Mouse (Mus musculus) MEL (cell line): ENCODE measurements around the gene Daam2. TPM values are rescaled to one million over a fixed set of nuclear protein-coding genes. Genes with fewer than 3 reads are reported as not detected.

Source experiments
- DNase-seq: peaks from one replicate; pipeline ENCODE4 v3.0.0; 2011; ENCODE audit warnings: low read depth, low spot score
- H3K27ac ChIP-seq: 2 replicates; pipeline ENCODE4 v1.5.1; 2012; ENCODE audit warnings: low read depth, mild to moderate bottlenecking, control low read depth, low read length, moderate library complexity; ENCODE audit not compliant: control insufficient read depth
- H3K27me3 ChIP-seq, 2 experiments: fragments of 150-350 bp in 1 of 2; sonication (generic) in 1 of 2; 2 replicates each; pipeline ENCODE4 v1.6.1; 2012; ENCODE audit warnings: low read length in 2 of 2, mild to moderate bottlenecking in 2 of 2, improper control_type of control experiment in 1 of 2, moderate library complexity in 1 of 2; ENCODE audit not compliant: insufficient read depth in 2 of 2, control insufficient read depth in 1 of 2
- H3K36me3 ChIP-seq, 2 experiments: 2 replicates each; pipeline ENCODE4 v1.6.1; 2012 to 2014; ENCODE audit warnings: low read length in 2 of 2, improper control_type of control experiment in 1 of 2, inconsistent platforms in 1 of 2, mild to moderate bottlenecking in 1 of 2; ENCODE audit not compliant: insufficient read depth in 2 of 2, control insufficient read depth in 1 of 2
- H3K4me1 ChIP-seq, 2 experiments: fragments of 150-350 bp in 1 of 2; sonication (generic) in 1 of 2; 2 replicates each; pipeline ENCODE4 v1.6.1; 2012; ENCODE audit warnings: low read length in 2 of 2, improper control_type of control experiment in 1 of 2, mild to moderate bottlenecking in 1 of 2; ENCODE audit not compliant: insufficient read depth in 2 of 2, control insufficient read depth in 1 of 2
- H3K4me3 ChIP-seq, 2 experiments: fragments of 150-350 bp in 1 of 2; sonication (generic) in 1 of 2; 2 replicates each; pipeline ENCODE4 v1.5.1; 2012; ENCODE audit warnings: low read depth in 2 of 2, low read length in 2 of 2, mild to moderate bottlenecking in 2 of 2, moderate library complexity in 2 of 2, control low read depth in 1 of 2, improper control_type of control experiment in 1 of 2; ENCODE audit not compliant: control insufficient read depth in 1 of 2, insufficient read depth in 1 of 2
- H3K79me2 ChIP-seq: 2 replicates; pipeline ENCODE4 v1.6.1; 2012; ENCODE audit warnings: mild to moderate bottlenecking, low read length, moderate library complexity; ENCODE audit not compliant: control insufficient read depth, poor library complexity, insufficient read depth
- H3K9ac ChIP-seq: 2 replicates; pipeline ENCODE4 v1.6.1; 2012; ENCODE audit warnings: low read depth, mild to moderate bottlenecking, control low read depth, low read length, moderate library complexity; ENCODE audit not compliant: control insufficient read depth, poor library complexity, severe bottlenecking
- H3K9me3 ChIP-seq: fragments of 150-350 bp; sonication (generic); replicated peaks from 2 replicates; pipeline ENCODE4 v1.6.1; 2012; ENCODE audit warnings: mild to moderate bottlenecking, low read length, improper control_type of control experiment, moderate library complexity; ENCODE audit not compliant: insufficient read depth
- CHD1 ChIP-seq: IDR thresholded peaks from 2 replicates; pipeline ENCODE4 v1.6.1; 2012; ENCODE audit warnings: low read depth, mild to moderate bottlenecking, inconsistent platforms, low read length, improper control_type of control experiment
- CHD2 ChIP-seq: IDR thresholded peaks from 2 replicates; pipeline ENCODE4 v1.6.1; 2011; ENCODE audit warnings: low read length, improper control_type of control experiment
- CTCF ChIP-seq, 3 experiments: IDR thresholded peaks in 2 of 3; conservative IDR thresholded peaks in 1 of 3; 2 replicates each; pipeline ENCODE4 v1.5.1; 2011 to 2012; ENCODE audit warnings: low read length in 3 of 3, low read depth in 2 of 3, mild to moderate bottlenecking in 2 of 3, improper control_type of control experiment in 1 of 3, inconsistent platforms in 1 of 3, mixed read lengths in 1 of 3, moderate library complexity in 1 of 3; ENCODE audit not compliant: control insufficient read depth in 1 of 3, insufficient read depth in 1 of 3, poor library complexity in 1 of 3, severe bottlenecking in 1 of 3
- E2F4 ChIP-seq: IDR thresholded peaks from 2 replicates; pipeline ENCODE4 v1.6.1; 2011; ENCODE audit warnings: low read depth, low read length, improper control_type of control experiment, borderline replicate concordance
- ELF1 ChIP-seq: IDR thresholded peaks from 2 replicates; pipeline ENCODE4 v1.6.1; 2014; ENCODE audit warnings: low read depth, mild to moderate bottlenecking, inconsistent platforms, low read length, improper control_type of control experiment, moderate library complexity
- EP300 ChIP-seq, 2 experiments: IDR thresholded peaks; 2 replicates each; pipeline ENCODE4 v1.6.1; 2011; ENCODE audit warnings: improper control_type of control experiment in 2 of 2, low read length in 2 of 2, low read depth in 1 of 2, mild to moderate bottlenecking in 1 of 2
- GABPA ChIP-seq: IDR thresholded peaks from 2 replicates; pipeline ENCODE4 v1.6.1; 2012; ENCODE audit warnings: low read depth, mild to moderate bottlenecking, inconsistent platforms, low read length, improper control_type of control experiment, moderate library complexity
- GATA1 ChIP-seq: IDR thresholded peaks from 2 replicates; pipeline ENCODE4 v1.6.1; 2011; ENCODE audit warnings: low read depth, low read length, improper control_type of control experiment
- JUND ChIP-seq: IDR thresholded peaks from 2 replicates; pipeline ENCODE4 v1.6.1; 2011; ENCODE audit warnings: low read depth, mild to moderate bottlenecking, improper control_type of control experiment, low read length
- KAT2A ChIP-seq: conservative IDR thresholded peaks from 2 replicates; pipeline ENCODE4 v1.6.1; 2012; ENCODE audit warnings: low read depth, low read length, improper control_type of control experiment, inconsistent platforms
- MAFK ChIP-seq: IDR thresholded peaks from 2 replicates; pipeline ENCODE4 v1.6.1; 2011; ENCODE audit warnings: low read depth, mild to moderate bottlenecking, low read length, improper control_type of control experiment, borderline replicate concordance
- MAX ChIP-seq: IDR thresholded peaks from 2 replicates; pipeline ENCODE4 v1.6.1; 2011; ENCODE audit warnings: low read length, improper control_type of control experiment
- MEF2A ChIP-seq: IDR thresholded peaks from 2 replicates; pipeline ENCODE4 v1.6.1; 2014; ENCODE audit warnings: low read depth, mild to moderate bottlenecking, inconsistent platforms, low read length, improper control_type of control experiment; ENCODE audit not compliant: poor library complexity, insufficient replicate concordance, severe bottlenecking; ENCODE audit errors: extremely low read depth
- MXI1 ChIP-seq: IDR thresholded peaks from 2 replicates; pipeline ENCODE4 v1.6.1; 2011; ENCODE audit warnings: mild to moderate bottlenecking, low read depth, low read length, improper control_type of control experiment
- MYB ChIP-seq: IDR thresholded peaks from 2 replicates; pipeline ENCODE4 v1.6.1; 2011; ENCODE audit warnings: mild to moderate bottlenecking, low read depth, low read length, improper control_type of control experiment
- NRF1 ChIP-seq: IDR thresholded peaks from 2 replicates; pipeline ENCODE4 v1.6.1; 2014; ENCODE audit warnings: low read depth, mild to moderate bottlenecking, inconsistent platforms, low read length, improper control_type of control experiment, moderate library complexity; ENCODE audit not compliant: poor library complexity, insufficient read depth, severe bottlenecking
- POLR2AphosphoS2 ChIP-seq: IDR thresholded peaks from 2 replicates; pipeline ENCODE4 v1.6.1; 2011; ENCODE audit warnings: low read length, improper control_type of control experiment
- RAD21 ChIP-seq: IDR thresholded peaks from 2 replicates; pipeline ENCODE4 v1.6.1; 2011; ENCODE audit warnings: mild to moderate bottlenecking, low read depth, low read length, improper control_type of control experiment
- SIN3A ChIP-seq: IDR thresholded peaks from 2 replicates; pipeline ENCODE4 v1.6.1; 2012; ENCODE audit warnings: low read length, improper control_type of control experiment, inconsistent platforms
- SMC3 ChIP-seq: IDR thresholded peaks from 2 replicates; pipeline ENCODE4 v1.6.1; 2011; ENCODE audit warnings: low read depth, low read length, improper control_type of control experiment
- TAL1 ChIP-seq: IDR thresholded peaks from 2 replicates; pipeline ENCODE4 v1.6.1; 2012; ENCODE audit warnings: mild to moderate bottlenecking, inconsistent platforms, low read length, moderate library complexity, mixed read lengths
- TCF12 ChIP-seq: IDR thresholded peaks from 2 replicates; pipeline ENCODE4 v1.6.1; 2014; ENCODE audit warnings: low read depth, mild to moderate bottlenecking, inconsistent platforms, low read length, improper control_type of control experiment, moderate library complexity
- UBTF ChIP-seq: IDR thresholded peaks from 2 replicates; pipeline ENCODE4 v1.6.1; 2012; ENCODE audit warnings: low read depth, mild to moderate bottlenecking, inconsistent platforms, low read length, improper control_type of control experiment, moderate library complexity, borderline replicate concordance; ENCODE audit not compliant: insufficient read depth
- USF1 ChIP-seq: IDR thresholded peaks from 2 replicates; pipeline ENCODE4 v1.6.1; 2014; ENCODE audit warnings: low read depth, mild to moderate bottlenecking, inconsistent platforms, low read length, improper control_type of control experiment, moderate library complexity
- ZC3H11A ChIP-seq: IDR thresholded peaks from 2 replicates; pipeline ENCODE4 v1.6.1; 2012; ENCODE audit warnings: low read depth, mild to moderate bottlenecking, inconsistent platforms, low read length, improper control_type of control experiment
- ZKSCAN1 ChIP-seq: IDR thresholded peaks from 2 replicates; pipeline ENCODE4 v1.6.1; 2012; ENCODE audit warnings: low read depth, mild to moderate bottlenecking, inconsistent platforms, low read length, improper control_type of control experiment, moderate library complexity
- ZMIZ1 ChIP-seq: IDR thresholded peaks from 2 replicates; pipeline ENCODE4 v1.6.1; 2012; ENCODE audit warnings: low read depth, mild to moderate bottlenecking, inconsistent platforms, low read length, improper control_type of control experiment, moderate library complexity
- ZNF384 ChIP-seq: IDR thresholded peaks from 2 replicates; pipeline ENCODE4 v1.6.1; 2012; ENCODE audit warnings: low read depth, mild to moderate bottlenecking, inconsistent platforms, low read length, improper control_type of control experiment
- polyA plus RNA-seq, 2 experiments: library from polyadenylated mRNA; stranded (reverse) in 1 of 2; unstranded in 1 of 2; fragments of >175 nt in 1 of 2; fragments of >200 nt in 1 of 2; gene quantifications; 2 replicates each; pipeline versions ENCODE4 v1.2.1 to v1.2.4; 2012; ENCODE audit warnings: low replicate concordance in 2 of 2, low read depth in 1 of 2; ENCODE audit not compliant: insufficient read length in 2 of 2, insufficient read depth in 1 of 2, missing spikeins in 1 of 2
- total RNA-seq: library from RNA; depleted of rRNA; stranded (reverse); fragments of 300-350 nt; gene quantifications from 2 replicates; pipeline ENCODE4 v1.2.3, GENCODE M21; 2012

The Daam2 gene
- total and polyA plus RNA-seq, 3 experiments = 0.04 to 0.28 TPM; not detected in 1

DNA sequence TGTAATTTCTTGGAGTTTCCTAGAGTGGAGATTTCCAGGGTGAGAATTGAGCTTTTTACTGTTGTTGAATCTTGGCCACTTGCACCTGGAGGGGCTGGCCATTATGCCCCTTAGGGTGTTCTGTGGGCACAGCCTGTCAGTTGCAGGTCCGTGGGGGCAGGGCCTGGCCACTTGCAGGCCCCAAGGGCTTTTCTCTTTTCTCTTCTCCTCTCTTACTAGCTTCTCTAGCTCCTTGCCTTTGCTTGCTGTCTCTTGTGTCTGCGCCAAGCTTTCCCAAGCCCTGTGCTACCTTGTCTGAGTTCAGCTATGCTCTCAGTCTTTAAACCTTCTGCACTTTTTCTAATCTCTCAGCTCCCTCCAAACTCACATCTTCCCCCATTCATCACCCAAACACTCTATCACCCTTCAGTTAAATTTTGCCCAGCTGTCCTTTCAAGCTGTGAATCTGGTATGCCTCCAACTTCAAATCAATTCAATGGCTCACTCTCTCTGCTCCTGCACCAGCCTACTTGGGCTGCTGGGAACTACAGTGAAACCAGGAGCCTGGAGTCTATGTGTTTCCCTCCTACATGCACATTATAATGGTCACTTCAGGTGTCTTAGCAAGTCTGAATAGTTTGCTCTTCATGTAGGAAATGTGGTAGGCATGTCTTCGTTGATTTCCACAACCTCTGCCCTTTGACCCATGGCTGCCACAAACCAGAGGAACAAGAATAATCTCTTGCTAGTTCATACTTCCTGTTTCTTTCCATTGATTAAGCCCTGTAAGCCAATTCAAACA, 141.7 kb downstream of the Daam2 start:
- no peak for TF ChIP-seq MAX
- TF ChIP-seq ZNF384 = no peak
- TF ChIP-seq SIN3A = no peak
- no peak for TF ChIP-seq ZKSCAN1
- no peak for TF ChIP-seq RAD21
- no peak for TF ChIP-seq MXI1
- no peak for TF ChIP-seq ELF1
- no peak for TF ChIP-seq UBTF
- TF ChIP-seq EP300 (IDR thresholded peaks at IDR 0.05; ENCODE audit: low read depth in 1 of 2, low read length in 2 of 2) = no peak
- TF ChIP-seq E2F4 = no peak
- TF ChIP-seq ZMIZ1 = no peak
- no peak for TF ChIP-seq JUND
- no peak for TF ChIP-seq MEF2A
- no peak for TF ChIP-seq SMC3
- TF ChIP-seq USF1 = no peak
- no peak for TF ChIP-seq GATA1
- no peak for TF ChIP-seq TAL1
- no peak for TF ChIP-seq CTCF (IDR thresholded peaks at IDR 0.05 in 2 of 3, conservative IDR thresholded peaks at IDR 0.05 in 1 of 3; ENCODE audit: control insufficient read depth in 1 of 3, insufficient read depth in 1 of 3, low read depth in 2 of 3, low read length in 3 of 3, poor library complexity in 1 of 3, severe bottlenecking in 1 of 3)
- TF ChIP-seq KAT2A = no peak
- TF ChIP-seq, all 39 proteins: peak for 0
- no peaks in the 10 kb centered on the region for H3K79me2 ChIP-seq

DNA sequence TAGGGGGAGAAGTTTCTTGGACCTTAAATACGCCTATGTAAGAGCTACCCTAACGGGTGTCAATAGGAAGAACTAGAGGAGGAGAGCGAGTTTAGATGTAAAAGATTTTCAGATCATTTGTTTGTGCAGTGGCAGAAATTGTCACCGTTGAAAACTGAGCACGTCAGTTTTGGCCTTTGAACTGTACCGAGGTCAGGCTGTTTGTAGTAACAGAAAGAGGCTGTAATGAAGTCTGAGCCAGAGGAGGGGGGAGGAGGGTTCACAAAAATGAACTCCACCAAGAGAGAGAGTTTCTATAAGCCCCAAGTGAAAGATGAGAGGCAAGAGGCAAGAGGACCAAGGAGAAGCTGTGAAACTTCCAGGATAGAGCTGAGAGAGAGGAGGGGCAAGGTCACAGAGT, 144.3 kb downstream of the Daam2 start:
- no peaks in the 10 kb centered on the region for H3K36me3 ChIP-seq
- no peak for DNase-seq
- H3K4me3 ChIP-seq = no peak overlapping the region
- H3K27me3 ChIP-seq = no peaks in the 10 kb centered on the region; a peak in 1 of 4 replicates
- H3K9ac ChIP-seq = no peak overlapping the region
- TF ChIP-seq RAD21 (no peak), MXI1 (no peak), CHD2 (no peak), GABPA (no peak), CHD1 (no peak), ZNF384 (no peak), MYB (no peak), MAFK (no peak), POLR2AphosphoS2 (no peak), CTCF (IDR thresholded peaks at IDR 0.05 in 2 of 3, conservative IDR thresholded peaks at IDR 0.05 in 1 of 3; ENCODE audit: control insufficient read depth in 1 of 3, insufficient read depth in 1 of 3, low read depth in 2 of 3, low read length in 3 of 3, poor library complexity in 1 of 3, severe bottlenecking in 1 of 3) (no peak), ELF1 (no peak), ZMIZ1 (no peak), ZC3H11A (no peak), JUND (no peak), NRF1 (no peak), KAT2A (no peak), TCF12 (no peak)
- H3K9me3 ChIP-seq = no peaks in the 10 kb centered on the region
- peaks cover 0 to 3% of the 10 kb centered on the region in 2 experiments; a peak in 1 of 4 replicates for H3K4me1 ChIP-seq
- H3K27ac ChIP-seq = no peak overlapping the region
- H3K79me2 ChIP-seq = no peaks in the 10 kb centered on the region

More for the DNA sequence above, 141.7 kb downstream of the Daam2 start:
- no peak overlapping the region for H3K9ac ChIP-seq
- no peak overlapping the region for H3K4me3 ChIP-seq
- no peak for DNase-seq
- peaks cover 0 to 3% of the 10 kb centered on the region in 2 experiments; a peak in 1 of 4 replicates for H3K4me1 ChIP-seq
- no peaks in the 10 kb centered on the region; a peak in 1 of 4 replicates for H3K27me3 ChIP-seq
- H3K27ac ChIP-seq = no peak overlapping the region
- no peaks in the 10 kb centered on the region for H3K36me3 ChIP-seq
- H3K9me3 ChIP-seq = no peaks in the 10 kb centered on the region
